Mouse (Mus musculus) neural tube, embryonic 13.5 days (tissue): Measurements from ENCODE around the gene Hs6st1. TPM values are rescaled to one million over a fixed set of nuclear protein-coding genes. Genes with fewer than 3 reads are reported as not detected.

Source experiments
- ATAC-seq: fragments of 200-750 bp; cut with Nextera tagmentation; 2 replicates; pipeline ENCODE4 v1.8.0; 2017; ENCODE audit warnings: low read depth, mild to moderate bottlenecking, moderate TSS enrichment, moderate library complexity
- H3K27ac ChIP-seq: fragments of 300-500 bp; sonication (generic); replicated peaks from 2 replicates; pipeline ENCODE4 v1.5.1; 2015; ENCODE audit warnings: moderate library complexity, mild to moderate bottlenecking, inconsistent platforms
- H3K27me3 ChIP-seq: fragments of 300-500 bp; sonication (generic); 2 replicates; pipeline ENCODE4 v1.6.1; 2015; ENCODE audit warnings: mild to moderate bottlenecking, inconsistent platforms
- H3K36me3 ChIP-seq: fragments of 300-500 bp; sonication (generic); 2 replicates; pipeline ENCODE4 v1.6.1; 2015; ENCODE audit warnings: mild to moderate bottlenecking, inconsistent platforms
- H3K4me1 ChIP-seq: fragments of 300-500 bp; sonication (generic); replicated peaks from 2 replicates; pipeline ENCODE4 v1.6.1; 2015; ENCODE audit warnings: inconsistent platforms
- H3K4me2 ChIP-seq: fragments of 300-500 bp; sonication (generic); 2 replicates; pipeline ENCODE4 v1.6.1; 2015; ENCODE audit warnings: inconsistent platforms, mild to moderate bottlenecking, moderate library complexity
- H3K4me3 ChIP-seq: fragments of 300-500 bp; sonication (generic); 2 replicates; pipeline ENCODE4 v1.5.1; 2015; ENCODE audit warnings: mild to moderate bottlenecking, inconsistent platforms
- H3K9ac ChIP-seq: fragments of 300-500 bp; sonication (generic); 2 replicates; pipeline ENCODE4 v1.6.1; 2015; ENCODE audit warnings: moderate library complexity, mild to moderate bottlenecking, inconsistent platforms
- H3K9me3 ChIP-seq: fragments of 300-500 bp; sonication (generic); 2 replicates; pipeline ENCODE4 v1.6.1; 2016; ENCODE audit warnings: inconsistent platforms
- WGBS: fragments of 180-500 bp; shearing (Covaris S2); methylation state at CpG from one replicate; pipeline ENCODE4 v1.1.7; 2015; 5-methylcytosine and 5-hydroxymethylcytosine counted together
- polyA plus RNA-seq: library from polyadenylated mRNA; unstranded; fragments of >200 nt; fragmentation: Nextera tagmentation; extraction: Ambion mirVana; gene quantifications from 2 replicates; pipeline ENCODE4 v1.2.1, GENCODE M21; 2015

Hs6st1 gene
- polyA plus RNA-seq, 1 experiment from 2014 or later: 16.9 TPM

DNA sequence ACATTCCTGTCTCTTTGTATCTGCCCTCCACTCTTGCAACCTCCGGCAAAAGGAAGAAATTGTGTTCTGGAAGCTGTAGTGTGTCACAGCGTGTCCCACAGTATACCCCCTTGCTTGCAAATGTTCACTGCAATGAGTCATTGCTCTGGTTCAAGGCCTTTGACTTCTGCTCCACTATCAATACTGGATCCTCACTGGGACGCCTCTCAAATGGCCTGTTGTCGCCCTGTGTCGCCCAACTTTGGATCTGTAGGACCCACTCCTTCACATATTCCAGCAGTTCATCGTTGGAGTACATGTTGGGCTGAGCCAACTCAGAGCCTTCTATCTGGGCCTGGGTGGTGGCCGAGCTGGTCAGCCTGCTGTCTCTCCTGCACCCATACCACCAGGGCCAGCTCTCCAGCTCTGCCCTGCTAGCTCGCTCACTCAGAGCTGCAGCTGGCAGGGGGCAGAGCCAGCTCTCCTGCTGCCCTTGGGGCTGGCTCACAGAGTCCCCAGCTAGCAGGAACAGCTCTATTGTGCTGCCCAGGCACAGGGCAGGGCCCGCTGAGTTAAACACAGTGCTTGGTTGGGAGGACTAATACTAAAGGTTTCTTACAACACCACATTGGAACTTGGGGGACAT, 50.0 kb downstream of the Hs6st1 start:
- H3K27ac ChIP-seq: no peak overlapping the region
- 85% methylated on average over 9 of the region's 9 CpGs for WGBS
- H3K9me3 ChIP-seq: no peaks in the 10 kb centered on the region
- no peak overlapping the region for H3K9ac ChIP-seq
- no peaks in the 10 kb centered on the region for H3K36me3 ChIP-seq
- H3K4me2 ChIP-seq: no peak overlapping the region
- H3K4me3 ChIP-seq: no peak overlapping the region
- no peaks in the 10 kb centered on the region for H3K27me3 ChIP-seq
- no peaks in the 10 kb centered on the region for H3K4me1 ChIP-seq
- ATAC-seq: no peak

DNA sequence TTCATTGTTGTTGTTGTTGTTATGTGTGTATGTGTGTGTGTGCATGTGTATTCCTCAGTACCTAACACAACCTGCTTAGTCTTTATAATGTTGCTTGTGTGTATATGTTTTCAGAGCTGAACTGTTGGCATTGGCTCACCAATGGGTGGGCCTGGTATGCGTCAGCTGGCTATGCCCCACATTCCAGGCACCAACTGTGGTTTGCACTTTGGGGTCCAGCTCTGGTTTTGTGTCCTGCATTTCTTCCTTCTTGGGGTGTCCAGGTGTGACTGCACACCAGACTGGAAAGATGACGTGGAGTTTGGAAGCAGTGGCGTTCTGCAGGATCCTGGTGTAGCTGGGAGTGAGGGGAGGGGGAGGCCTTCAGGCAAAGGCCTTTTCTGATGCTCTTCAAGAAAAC, 50.8 kb downstream of the Hs6st1 start:
- WGBS: 94% methylated on average over 3 of the region's 3 CpGs
- H3K9me3 ChIP-seq: no peaks in the 10 kb centered on the region
- no peak for ATAC-seq
- no peaks in the 10 kb centered on the region for H3K36me3 ChIP-seq
- no peak overlapping the region for H3K9ac ChIP-seq
- H3K4me2 ChIP-seq: no peak overlapping the region
- no peak overlapping the region for H3K27ac ChIP-seq
- no peaks in the 10 kb centered on the region for H3K4me1 ChIP-seq
- H3K27me3 ChIP-seq: no peaks in the 10 kb centered on the region
- H3K4me3 ChIP-seq: no peak overlapping the region

DNA sequence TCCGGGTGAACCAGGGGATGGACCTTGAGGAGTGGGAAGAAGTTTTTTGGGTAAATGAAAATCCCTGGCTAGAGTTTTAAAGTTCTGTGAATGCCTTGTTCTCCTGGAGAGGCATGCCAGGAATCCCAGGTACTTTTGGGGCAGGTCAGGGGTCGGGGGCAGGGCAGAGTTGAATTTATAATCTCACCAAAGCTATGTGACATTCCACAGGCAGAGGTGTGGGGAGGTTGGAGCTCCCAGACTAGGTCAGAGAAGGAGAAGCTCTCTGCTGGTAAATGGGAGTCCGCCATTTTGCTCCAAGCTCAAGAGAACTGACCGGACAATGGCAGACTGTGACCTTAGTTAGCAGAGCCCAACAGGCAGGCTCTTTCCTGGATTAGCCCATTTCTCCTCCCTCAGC, 51.2 kb downstream of the Hs6st1 start:
- ATAC-seq: no peak
- Histone ChIP-seq H3K27ac (no peak overlapping the region), H3K4me2 (no peak overlapping the region), H3K27me3 (no peaks in the 10 kb centered on the region), H3K4me3 (no peak overlapping the region), H3K4me1 (no peaks in the 10 kb centered on the region), H3K9me3 (no peaks in the 10 kb centered on the region), H3K36me3 (no peaks in the 10 kb centered on the region), H3K9ac (no peak overlapping the region)
- 87% methylated on average over 4 of the region's 4 CpGs for WGBS

DNA sequence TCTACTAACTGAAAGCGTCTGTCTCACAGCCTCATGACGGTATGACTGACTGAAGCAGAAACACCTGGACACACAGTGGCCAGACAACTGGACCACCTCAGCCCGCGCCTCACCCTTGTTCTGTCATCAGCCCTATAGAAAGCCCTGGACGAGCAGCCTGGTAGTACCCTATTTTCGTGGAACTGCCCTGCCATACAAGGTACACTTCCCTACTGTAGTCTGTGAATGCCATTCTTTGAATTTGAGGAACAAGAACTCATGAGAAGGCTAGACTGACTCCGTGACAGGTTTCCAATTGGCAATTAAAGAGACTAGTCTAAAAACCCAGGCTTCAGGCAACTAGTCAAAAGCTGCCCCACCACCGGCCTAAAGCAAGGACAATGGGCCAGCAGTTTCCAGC, 53.0 kb downstream of the Hs6st1 start:
- H3K4me3 ChIP-seq: no peak overlapping the region
- no peaks in the 10 kb centered on the region for H3K4me1 ChIP-seq
- WGBS: 87% methylated on average over 8 of the region's 8 CpGs
- no peak overlapping the region for H3K9ac ChIP-seq
- no peaks in the 10 kb centered on the region for H3K9me3 ChIP-seq
- ATAC-seq: no peak
- H3K4me2 ChIP-seq: no peak overlapping the region
- no peaks in the 10 kb centered on the region for H3K27me3 ChIP-seq
- H3K36me3 ChIP-seq: no peaks in the 10 kb centered on the region
- H3K27ac ChIP-seq: no peak overlapping the region

DNA sequence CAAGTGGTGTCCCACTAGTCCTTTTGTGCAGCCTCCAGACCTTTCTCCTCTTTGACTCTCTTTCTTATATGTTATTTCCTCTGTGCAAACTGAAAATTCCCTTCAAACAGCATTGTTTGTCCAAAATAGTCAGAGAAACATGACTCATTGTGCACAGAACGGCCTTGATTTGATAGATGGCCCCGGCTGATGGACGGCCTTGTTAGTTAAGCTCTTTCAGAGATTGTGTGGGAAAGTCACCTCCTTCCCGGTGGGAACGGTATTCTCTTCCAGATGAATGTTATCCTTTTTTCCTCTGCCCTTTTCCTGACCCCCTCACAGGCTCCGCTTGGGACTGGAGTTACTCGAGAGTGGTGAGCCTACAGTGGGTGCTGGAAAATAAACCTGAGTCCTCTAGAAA, 56.9 kb downstream of the Hs6st1 start:
- H3K4me2 ChIP-seq: no peak overlapping the region
- H3K4me3 ChIP-seq: no peak overlapping the region
- H3K9ac ChIP-seq: no peak overlapping the region
- no peaks in the 10 kb centered on the region for H3K36me3 ChIP-seq
- H3K9me3 ChIP-seq: no peaks in the 10 kb centered on the region
- 40% methylated on average over 7 of the region's 7 CpGs for WGBS
- H3K4me1 ChIP-seq: no peaks in the 10 kb centered on the region
- no peak overlapping the region for H3K27ac ChIP-seq
- ATAC-seq: no peak
- no peaks in the 10 kb centered on the region for H3K27me3 ChIP-seq

DNA sequence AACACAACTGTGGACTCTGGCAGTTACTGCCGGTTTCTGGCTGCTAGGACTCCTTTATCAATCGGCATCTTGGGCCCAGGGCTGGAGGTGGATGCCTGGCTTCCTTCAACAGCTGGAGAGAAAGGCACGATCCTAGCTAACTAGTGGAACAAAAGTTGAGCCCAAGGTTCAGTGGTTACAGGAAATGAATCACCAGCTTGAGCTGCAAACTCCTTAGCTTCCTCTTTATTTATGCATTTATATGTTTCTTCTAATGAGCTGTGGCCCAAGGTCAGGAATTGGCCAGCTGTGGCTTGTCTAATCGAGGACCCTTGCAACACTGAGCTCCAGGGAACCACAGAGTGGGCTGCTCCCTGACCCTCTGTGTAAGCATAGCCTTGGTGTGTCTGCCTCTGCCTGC, 60.9 kb downstream of the Hs6st1 start:
- Histone ChIP-seq H3K9ac (no peak overlapping the region), H3K27ac (no peak overlapping the region), H3K4me2 (no peak overlapping the region), H3K4me3 (no peak overlapping the region), H3K9me3 (no peaks in the 10 kb centered on the region), H3K36me3 (no peaks in the 10 kb centered on the region), H3K27me3 (no peaks in the 10 kb centered on the region), H3K4me1 (no peaks in the 10 kb centered on the region; the same call in 1 of the 2 replicates)
- WGBS: 70% methylated on average over 4 of the region's 4 CpGs
- no peak for ATAC-seq

DNA sequence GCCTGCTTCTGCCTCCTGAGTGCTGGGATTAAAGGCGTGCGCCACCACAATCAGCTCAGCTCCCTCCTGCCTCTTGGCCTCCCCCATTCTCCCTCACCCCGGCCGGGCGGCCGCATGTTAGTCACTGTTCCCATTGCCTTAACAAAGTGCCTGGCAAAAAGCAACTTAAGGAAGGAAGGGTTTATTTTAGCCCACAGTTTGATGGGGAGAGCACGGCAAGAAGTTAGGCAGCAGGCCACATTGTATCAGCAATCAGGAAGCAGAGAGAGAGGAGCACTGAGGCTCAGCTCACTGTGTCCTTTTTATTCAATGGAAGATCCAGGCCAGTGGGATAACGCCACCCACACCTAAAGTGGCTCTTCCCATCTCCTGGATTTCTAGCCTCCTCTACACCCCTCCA, 61.7 kb downstream of the Hs6st1 start:
- no peak for ATAC-seq
- H3K4me1 ChIP-seq: no peaks in the 10 kb centered on the region; the same call in 1 of the 2 replicates
- no peak overlapping the region for H3K27ac ChIP-seq
- H3K36me3 ChIP-seq: no peaks in the 10 kb centered on the region
- no peak overlapping the region for H3K4me2 ChIP-seq
- H3K27me3 ChIP-seq: no peaks in the 10 kb centered on the region
- no peak overlapping the region for H3K9ac ChIP-seq
- H3K9me3 ChIP-seq: no peaks in the 10 kb centered on the region
- H3K4me3 ChIP-seq: no peak overlapping the region
- WGBS: 94% methylated on average over 8 of the region's 8 CpGs

DNA sequence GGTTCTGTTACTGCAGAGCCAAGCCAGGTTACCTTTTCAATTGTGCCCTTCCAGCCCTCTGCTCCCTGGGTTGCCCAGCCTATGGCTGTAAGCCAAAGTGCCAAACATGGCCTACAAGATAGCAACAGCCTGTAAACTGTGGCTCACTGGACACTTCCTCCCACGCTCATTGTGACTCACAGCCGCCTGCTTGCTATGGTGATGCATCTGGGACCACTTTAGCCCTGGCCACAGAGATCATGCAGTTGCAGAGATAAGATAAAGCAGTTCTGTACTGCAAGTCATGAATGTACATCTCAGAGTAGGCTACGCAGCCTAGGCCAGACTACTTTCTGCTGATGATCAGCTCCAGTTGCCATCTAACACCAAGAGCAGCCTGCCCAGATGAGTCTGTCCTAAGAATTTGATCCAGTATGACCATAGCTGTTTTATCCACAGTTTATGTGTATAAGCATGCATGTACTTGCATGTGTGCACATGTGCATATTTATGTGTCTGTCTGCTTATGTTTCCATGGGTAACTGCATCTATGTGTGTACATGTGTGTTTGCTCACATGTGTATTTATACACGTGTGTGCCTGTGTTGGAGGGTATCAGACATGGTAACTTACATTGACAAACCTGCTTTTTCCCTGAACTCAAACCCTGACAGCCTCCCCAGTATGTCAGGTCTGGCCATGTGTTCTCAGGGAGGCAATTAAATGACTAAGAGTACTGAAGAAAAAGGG, 62.3 kb downstream of the Hs6st1 start:
- H3K9ac ChIP-seq: no peak overlapping the region
- H3K27me3 ChIP-seq: no peaks in the 10 kb centered on the region
- no peaks in the 10 kb centered on the region for H3K36me3 ChIP-seq
- 87% methylated on average over 4 of the region's 4 CpGs for WGBS
- H3K27ac ChIP-seq: no peak overlapping the region
- no peak overlapping the region for H3K4me3 ChIP-seq
- ATAC-seq: no peak
- no peak overlapping the region for H3K4me2 ChIP-seq
- H3K9me3 ChIP-seq: no peaks in the 10 kb centered on the region
- H3K4me1 ChIP-seq: no peaks in the 10 kb centered on the region; the same call in 1 of the 2 replicates

DNA sequence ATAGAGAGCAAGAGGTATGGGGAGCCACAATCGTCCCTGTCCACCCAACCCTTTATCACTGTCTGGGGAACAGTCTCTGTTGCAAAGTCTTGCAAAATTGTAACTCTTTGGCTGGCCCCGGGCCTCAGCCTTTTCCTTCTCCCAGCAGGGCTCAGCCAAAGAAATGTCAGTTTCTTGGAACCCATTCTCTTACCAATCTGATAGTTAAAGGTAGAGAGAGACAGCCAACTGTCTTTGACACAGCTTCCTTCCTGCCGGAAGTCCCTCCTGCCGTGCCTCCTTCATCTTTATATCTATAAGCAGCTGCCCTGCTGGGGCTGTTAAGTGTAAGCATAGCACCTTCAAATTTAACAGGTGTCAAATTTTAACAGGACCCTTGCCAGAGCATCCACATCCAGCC, 63.0 kb downstream of the Hs6st1 start:
- no peak overlapping the region for H3K27ac ChIP-seq
- 42% methylated on average over 4 of the region's 4 CpGs for WGBS
- H3K4me2 ChIP-seq: no peak overlapping the region
- no peak overlapping the region for H3K9ac ChIP-seq
- no peaks in the 10 kb centered on the region for H3K9me3 ChIP-seq
- no peak overlapping the region for H3K4me3 ChIP-seq
- no peaks in the 10 kb centered on the region for H3K27me3 ChIP-seq
- H3K4me1 ChIP-seq: no peaks in the 10 kb centered on the region; the same call in 1 of the 2 replicates
- no peak for ATAC-seq
- H3K36me3 ChIP-seq: no peaks in the 10 kb centered on the region

DNA sequence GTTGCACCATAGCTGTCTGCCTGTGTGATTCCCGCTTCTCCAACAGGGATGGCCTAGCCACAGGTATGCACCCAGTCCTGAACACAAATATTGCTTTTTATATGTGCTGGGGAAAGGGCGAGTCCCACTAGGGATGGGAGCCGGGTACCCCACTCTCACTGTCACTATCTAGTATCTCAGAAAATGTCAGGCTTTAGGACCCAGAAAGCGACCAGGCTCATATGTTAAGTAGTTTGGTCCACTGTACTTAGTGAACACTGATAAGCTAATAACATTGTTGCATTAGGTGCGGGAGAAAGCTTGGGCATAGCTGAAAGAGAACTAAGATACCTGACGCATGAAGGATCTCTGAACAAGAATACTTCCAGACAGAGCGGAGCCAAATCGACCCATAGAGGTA, 63.6 kb downstream of the Hs6st1 start:
- Histone ChIP-seq H3K27ac (no peak overlapping the region), H3K36me3 (no peaks in the 10 kb centered on the region), H3K9me3 (no peaks in the 10 kb centered on the region), H3K4me3 (no peak overlapping the region), H3K4me1 (no peaks in the 10 kb centered on the region; the same call in 1 of the 2 replicates), H3K27me3 (no peaks in the 10 kb centered on the region), H3K4me2 (no peak overlapping the region), H3K9ac (no peak overlapping the region)
- WGBS: 81% methylated on average over 8 of the region's 8 CpGs
- ATAC-seq: no peak

DNA sequence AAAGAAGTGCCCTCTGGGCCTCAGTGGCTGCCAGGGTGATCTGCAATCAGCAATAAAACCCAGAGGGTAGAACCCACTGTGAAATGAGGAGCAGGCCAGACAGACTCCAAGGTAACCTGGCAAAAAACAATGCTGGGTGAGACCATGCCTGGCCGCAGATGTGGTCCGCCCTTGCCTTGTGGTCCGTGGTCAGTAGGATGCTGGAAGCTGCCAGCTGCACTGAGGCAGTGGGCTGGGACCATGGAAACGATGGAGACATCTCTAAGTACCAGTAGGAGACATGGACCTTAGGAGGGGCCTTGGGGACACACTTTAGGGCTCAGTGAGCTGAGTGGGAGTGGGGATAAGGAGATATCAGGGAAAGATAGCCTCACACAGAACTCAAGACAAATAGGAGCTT, 64.0 kb downstream of the Hs6st1 start:
- Histone ChIP-seq H3K4me1 (no peaks in the 10 kb centered on the region; the same call in 1 of the 2 replicates), H3K9ac (no peak overlapping the region), H3K4me2 (no peak overlapping the region), H3K27me3 (no peaks in the 10 kb centered on the region), H3K36me3 (no peaks in the 10 kb centered on the region), H3K9me3 (no peaks in the 10 kb centered on the region), H3K27ac (no peak overlapping the region), H3K4me3 (no peak overlapping the region)
- no peak for ATAC-seq
- WGBS: 61% methylated on average over 4 of the region's 4 CpGs

DNA sequence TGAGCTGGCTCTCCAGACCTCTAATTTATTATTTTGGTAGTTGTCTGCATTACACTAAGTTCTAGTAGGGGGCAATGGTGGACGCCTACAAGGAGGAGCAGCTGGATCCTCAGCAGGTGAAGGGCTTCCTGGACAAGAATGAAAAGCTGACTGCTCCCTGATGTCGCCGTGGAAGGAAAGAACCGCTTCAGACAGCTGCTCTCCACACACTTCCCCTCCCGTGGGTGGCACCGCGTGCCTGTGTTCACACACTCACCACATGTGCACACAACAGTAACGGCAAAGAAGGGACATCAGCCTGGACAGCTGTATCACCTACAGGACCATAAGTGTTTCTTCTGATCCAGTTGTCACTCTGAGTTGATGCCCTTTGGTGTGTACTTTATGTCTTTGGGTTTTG, 64.8 kb downstream of the Hs6st1 start:
- Histone ChIP-seq H3K9ac (no peak overlapping the region), H3K4me3 (no peak overlapping the region), H3K9me3 (no peaks in the 10 kb centered on the region), H3K27ac (no peak overlapping the region), H3K4me1 (no peaks in the 10 kb centered on the region; the same call in 1 of the 2 replicates), H3K36me3 (no peaks in the 10 kb centered on the region), H3K27me3 (no peaks in the 10 kb centered on the region), H3K4me2 (no peak overlapping the region)
- WGBS: 77% methylated on average over 8 of the region's 8 CpGs
- no peak for ATAC-seq

DNA sequence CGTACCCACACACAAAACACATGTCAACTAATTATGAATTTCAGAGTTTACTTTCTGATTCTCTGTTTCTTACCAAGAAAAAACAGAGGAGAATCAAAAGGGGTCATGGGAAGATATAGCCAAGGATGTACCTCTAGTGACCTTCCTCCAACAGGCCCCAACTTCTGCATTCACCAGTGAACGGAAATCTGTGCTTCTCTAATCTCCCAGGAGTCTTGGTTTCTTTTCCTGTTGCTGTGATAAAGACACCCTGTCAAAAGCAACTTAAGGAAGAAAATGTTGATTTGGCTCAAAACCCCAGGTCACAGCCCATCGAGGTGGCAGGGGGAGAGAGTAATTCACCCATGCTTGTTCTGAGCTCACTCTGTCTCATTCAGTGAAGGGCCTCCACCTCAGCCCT, 65.4 kb downstream of the Hs6st1 start:
- Histone ChIP-seq H3K27me3 (no peaks in the 10 kb centered on the region), H3K4me3 (no peak overlapping the region), H3K27ac (no peak overlapping the region), H3K4me1 (no peaks in the 10 kb centered on the region; the same call in 1 of the 2 replicates), H3K9ac (no peak overlapping the region), H3K4me2 (no peak overlapping the region), H3K36me3 (no peaks in the 10 kb centered on the region), H3K9me3 (no peaks in the 10 kb centered on the region)
- no peak for ATAC-seq
- WGBS: 87% methylated on average over 3 of the region's 3 CpGs
